Mouse (Mus musculus) gastrocnemius, adult 8-10 months (tissue): ENCODE measurements around the gene Odf3l2. TPM values are rescaled to one million over a fixed set of nuclear protein-coding genes. Genes with fewer than 3 reads are reported as not detected.

Source experiments
- DNase-seq, 2 experiments: peaks; one replicate each; pipeline ENCODE4 v3.0.0; 2022; ENCODE audit warnings: low spot score in 2 of 2
- total RNA-seq, 4 experiments: library from RNA; stranded (reverse); gene quantifications; 2 replicates each; pipeline ENCODE4 v1.2.4; 2022

Gene Odf3l2
- total RNA-seq, 4 experiments from 2014 or later = 32.0 to 113 (median 56.6) TPM

GRCm38 (mm10) chr10:79671396-79672087 lies 26.0 kb upstream of the Odf3l2 start:
- no peak for DNase-seq

- no peak for DNase-seq
These were observed 24.7 kb upstream of the Odf3l2 start for GRCm38 (mm10) chr10:79670071-79670888.

GRCm38 (mm10) chr10:79669576-79670057 lies 24.1 kb upstream of the Odf3l2 start:
- DNase-seq = peak in 1 of 2 experiments; percentile 43

- DNase-seq = peak; percentile 83 to 84
These were observed 23.4 kb upstream of the Odf3l2 start, which contains the start of gene Tpgs1 for GRCm38 (mm10) chr10:79668771-79669575. TSS of gene Tpgs1 (plus strand) at chr10:79669369.

GRCm38 (mm10) chr10:79668076-79668475 lies 22.5 kb upstream of the Odf3l2 start:
- DNase-seq = no peak

- no peak for DNase-seq
These were observed 21.0 kb upstream of the Odf3l2 start for GRCm38 (mm10) chr10:79666493-79666892.

- no peak for DNase-seq
These were observed 19.5 kb upstream of the Odf3l2 start for GRCm38 (mm10) chr10:79665051-79665450.

- peak in 1 of 2 experiments; percentile 56 for DNase-seq
These were observed 18.7 kb upstream of the Odf3l2 start, which contains the start of gene Madcam1 for GRCm38 (mm10) chr10:79664131-79664665. TSS of gene Madcam1 (plus strand) at chr10:79664559.

- DNase-seq = no peak
These were observed 16.3 kb upstream of the Odf3l2 start for GRCm38 (mm10) chr10:79661861-79662260.

GRCm38 (mm10) chr10:79660298-79660697 lies 14.8 kb upstream of the Odf3l2 start:
- no peak for DNase-seq

- no peak for DNase-seq
These were observed 13.3 kb upstream of the Odf3l2 start for GRCm38 (mm10) chr10:79658829-79659228.

- DNase-seq = no peak
These were observed 9.4 kb upstream of the Odf3l2 start for GRCm38 (mm10) chr10:79654946-79655395.

- peak; percentile 49 to 58 for DNase-seq
These were observed 7.3 kb upstream of the Odf3l2 start for GRCm38 (mm10) chr10:79652789-79653188.

GRCm38 (mm10) chr10:79649070-79649751 lies 3.7 kb upstream of the Odf3l2 start:
- peak; percentile 56 to 59 for DNase-seq

GRCm38 (mm10) chr10:79638486-79639204 lies 6.9 kb downstream of the Odf3l2 start:
- DNase-seq = peak; percentile 62

- DNase-seq = peak in 1 of 2 experiments; percentile 15
These were observed 8.1 kb downstream of the Odf3l2 start, which contains the start of gene Shc2 for GRCm38 (mm10) chr10:79637128-79638110. TSS of gene Shc2 (minus strand) at chr10:79637918.

GRCm38 (mm10) chr10:79636287-79636686 lies 9.3 kb downstream of the Odf3l2 start:
- no peak for DNase-seq

GRCm38 (mm10) chr10:79633006-79633777 lies 12.3 kb downstream of the Odf3l2 start:
- DNase-seq = no peak
